Mouse (Mus musculus) stomach, embryonic 15.5 days (tissue): ENCODE data around the gene Fam19a1. TPM values are rescaled to one million over a fixed set of nuclear protein-coding genes. Genes with fewer than 3 reads are reported as not detected.

Experiments
- ATAC-seq: fragments of 200-750 bp; cut with Nextera tagmentation; 2 replicates; pipeline ENCODE4 v1.8.0; 2017; ENCODE audit warnings: low read depth, moderate number of reproducible peaks, moderate TSS enrichment; ENCODE audit not compliant: insufficient read depth, low FRiP score
- H3K27ac ChIP-seq: fragments of 300-500 bp; sonication (generic); 2 replicates; pipeline ENCODE4 v1.5.1; 2015; ENCODE audit warnings: mild to moderate bottlenecking, inconsistent platforms
- H3K27me3 ChIP-seq: fragments of 300-500 bp; sonication (generic); replicated peaks from 2 replicates; pipeline ENCODE4 v1.6.1; 2015; ENCODE audit warnings: inconsistent platforms
- H3K36me3 ChIP-seq: fragments of 300-500 bp; sonication (generic); 2 replicates; pipeline ENCODE4 v1.6.1; 2015; ENCODE audit warnings: inconsistent platforms
- H3K4me1 ChIP-seq: fragments of 300-500 bp; sonication (generic); 2 replicates; pipeline ENCODE4 v1.6.1; 2015; ENCODE audit warnings: inconsistent platforms
- H3K4me2 ChIP-seq: fragments of 300-500 bp; sonication (generic); 2 replicates; pipeline ENCODE4 v1.6.1; 2015; ENCODE audit warnings: mild to moderate bottlenecking, inconsistent platforms
- H3K4me3 ChIP-seq: fragments of 300-500 bp; sonication (generic); replicated peaks from 2 replicates; pipeline ENCODE4 v1.5.1; 2015; ENCODE audit warnings: inconsistent platforms
- H3K9ac ChIP-seq: fragments of 300-500 bp; sonication (generic); 2 replicates; pipeline ENCODE4 v1.6.1; 2015; ENCODE audit warnings: inconsistent platforms
- H3K9me3 ChIP-seq: fragments of 300-500 bp; sonication (generic); 2 replicates; pipeline ENCODE4 v1.6.1; 2016; ENCODE audit warnings: inconsistent platforms
- WGBS: fragments of 180-500 bp; shearing (Covaris S2); methylation state at CpG from one replicate; pipeline ENCODE4 v1.1.7; 2015; 5-methylcytosine and 5-hydroxymethylcytosine counted together
- polyA plus RNA-seq: library from polyadenylated mRNA; unstranded; fragments of >200 nt; fragmentation: Nextera tagmentation; extraction: Ambion mirVana; gene quantifications from 2 replicates; pipeline ENCODE4 v1.2.1, GENCODE M21; 2015

The Fam19a1 gene
- polyA plus RNA-seq, 1 experiment from 2014 or later: 7.5 TPM

- no peak for ATAC-seq
Measured at GRCm38 (mm10) chr6:96376773-96377172, 263.8 kb downstream of the Fam19a1 start.

GRCm38 (mm10) chr6:96379229-96379628 lies 266.3 kb downstream of the Fam19a1 start:
- 68% methylated on average over 4 of the region's 4 CpGs for WGBS
- no peak for ATAC-seq
- Histone ChIP-seq H3K36me3 (no peaks in the 10 kb centered on the region), H3K27ac (no peak overlapping the region), H3K4me1 (no peaks in the 10 kb centered on the region), H3K9ac (no peak overlapping the region), H3K9me3 (no peaks in the 10 kb centered on the region), H3K4me2 (no peak overlapping the region), H3K27me3 (no peaks in the 10 kb centered on the region), H3K4me3 (no peak overlapping the region)

More at GRCm38 (mm10) chr6:96376773-96377172, 263.8 kb downstream of the Fam19a1 start:
- Histone ChIP-seq H3K9ac (no peak overlapping the region), H3K4me1 (no peaks in the 10 kb centered on the region), H3K4me2 (no peak overlapping the region), H3K27ac (no peak overlapping the region), H3K9me3 (no peaks in the 10 kb centered on the region), H3K27me3 (no peaks in the 10 kb centered on the region), H3K4me3 (no peak overlapping the region), H3K36me3 (no peaks in the 10 kb centered on the region)
- WGBS: 74% methylated on average over 3 of the region's 3 CpGs

- Histone ChIP-seq H3K4me2 (no peak overlapping the region), H3K4me3 (no peak overlapping the region), H3K9ac (no peak overlapping the region), H3K27ac (no peak overlapping the region), H3K4me1 (no peaks in the 10 kb centered on the region), H3K36me3 (no peaks in the 10 kb centered on the region), H3K27me3 (no peaks in the 10 kb centered on the region), H3K9me3 (no peaks in the 10 kb centered on the region)
- ATAC-seq: no peak
- 70% methylated on average over 1 of the region's 1 CpGs for WGBS
Measured at GRCm38 (mm10) chr6:96384441-96384840, 271.5 kb downstream of the Fam19a1 start.

GRCm38 (mm10) chr6:96418866-96419265 lies 305.9 kb downstream of the Fam19a1 start:
- no peaks in the 10 kb centered on the region for H3K36me3 ChIP-seq

GRCm38 (mm10) chr6:96419704-96420382 lies 306.9 kb downstream of the Fam19a1 start:
- Histone ChIP-seq H3K27me3 (no peaks in the 10 kb centered on the region), H3K4me2 (no peak overlapping the region), H3K4me1 (no peaks in the 10 kb centered on the region), H3K27ac (no peak overlapping the region), H3K36me3 (no peaks in the 10 kb centered on the region), H3K4me3 (no peak overlapping the region), H3K9ac (no peak overlapping the region), H3K9me3 (no peaks in the 10 kb centered on the region)
- 84% methylated on average over 5 of the region's 5 CpGs for WGBS
- no peak for ATAC-seq

More at GRCm38 (mm10) chr6:96418866-96419265, 305.9 kb downstream of the Fam19a1 start:
- no peaks in the 10 kb centered on the region for H3K27me3 ChIP-seq
- no peaks in the 10 kb centered on the region for H3K4me1 ChIP-seq
- no peaks in the 10 kb centered on the region for H3K9me3 ChIP-seq
- 73% methylated on average over 4 of the region's 4 CpGs for WGBS
- no peak overlapping the region for H3K27ac ChIP-seq
- no peak overlapping the region for H3K4me3 ChIP-seq
- no peak overlapping the region for H3K9ac ChIP-seq
- H3K4me2 ChIP-seq: no peak overlapping the region
- no peak for ATAC-seq

GRCm38 (mm10) chr6:96420515-96420914 lies 307.6 kb downstream of the Fam19a1 start:
- 39% methylated on average over 2 of the region's 2 CpGs for WGBS

GRCm38 (mm10) chr6:96429390-96429789 lies 316.4 kb downstream of the Fam19a1 start:
- Histone ChIP-seq H3K4me3 (no peak overlapping the region), H3K36me3 (no peaks in the 10 kb centered on the region)
- 51% methylated on average over 6 of the region's 6 CpGs for WGBS

More at GRCm38 (mm10) chr6:96420515-96420914, 307.6 kb downstream of the Fam19a1 start:
- Histone ChIP-seq H3K4me3 (no peak overlapping the region), H3K4me2 (no peak overlapping the region), H3K36me3 (no peaks in the 10 kb centered on the region), H3K27ac (no peak overlapping the region), H3K9me3 (no peaks in the 10 kb centered on the region), H3K4me1 (no peaks in the 10 kb centered on the region), H3K9ac (no peak overlapping the region), H3K27me3 (no peaks in the 10 kb centered on the region)
- ATAC-seq: no peak

GRCm38 (mm10) chr6:96432397-96432796 lies 319.4 kb downstream of the Fam19a1 start:
- WGBS: 61% methylated on average over 3 of the region's 3 CpGs
- no peaks in the 10 kb centered on the region for H3K27me3 ChIP-seq
- no peaks in the 10 kb centered on the region for H3K9me3 ChIP-seq
- no peak overlapping the region for H3K4me2 ChIP-seq
- no peak overlapping the region for H3K27ac ChIP-seq
- ATAC-seq: no peak
- H3K36me3 ChIP-seq: no peaks in the 10 kb centered on the region
- no peaks in the 10 kb centered on the region for H3K4me1 ChIP-seq
- no peak overlapping the region for H3K9ac ChIP-seq
- H3K4me3 ChIP-seq: no peak overlapping the region

More at GRCm38 (mm10) chr6:96429390-96429789, 316.4 kb downstream of the Fam19a1 start:
- Histone ChIP-seq H3K27me3 (no peaks in the 10 kb centered on the region), H3K9ac (no peak overlapping the region), H3K4me2 (no peak overlapping the region), H3K4me1 (no peaks in the 10 kb centered on the region), H3K9me3 (no peaks in the 10 kb centered on the region), H3K27ac (no peak overlapping the region)
- no peak for ATAC-seq

GRCm38 (mm10) chr6:96433896-96434295 lies 320.9 kb downstream of the Fam19a1 start:
- Histone ChIP-seq H3K4me1 (no peaks in the 10 kb centered on the region), H3K4me2 (no peak overlapping the region), H3K27ac (no peak overlapping the region), H3K9ac (no peak overlapping the region), H3K36me3 (no peaks in the 10 kb centered on the region), H3K4me3 (no peak overlapping the region), H3K27me3 (no peaks in the 10 kb centered on the region), H3K9me3 (no peaks in the 10 kb centered on the region)
- 79% methylated on average over 1 of the region's 1 CpGs for WGBS
- no peak for ATAC-seq

GRCm38 (mm10) chr6:96435545-96435944 lies 322.6 kb downstream of the Fam19a1 start:
- WGBS: 64% methylated on average over 2 of the region's 2 CpGs
- H3K36me3 ChIP-seq: no peaks in the 10 kb centered on the region
- H3K9me3 ChIP-seq: no peaks in the 10 kb centered on the region
- no peak overlapping the region for H3K4me3 ChIP-seq
- H3K4me2 ChIP-seq: no peak overlapping the region
- H3K27me3 ChIP-seq: no peaks in the 10 kb centered on the region
- H3K4me1 ChIP-seq: no peaks in the 10 kb centered on the region
- no peak overlapping the region for H3K9ac ChIP-seq
- H3K27ac ChIP-seq: no peak overlapping the region
- no peak for ATAC-seq

- no peaks in the 10 kb centered on the region for H3K9me3 ChIP-seq
- 52% methylated on average over 3 of the region's 3 CpGs for WGBS
- no peak overlapping the region for H3K4me2 ChIP-seq
- no peak overlapping the region for H3K4me3 ChIP-seq
- H3K4me1 ChIP-seq: no peaks in the 10 kb centered on the region
- H3K27ac ChIP-seq: no peak overlapping the region
- no peak overlapping the region for H3K9ac ChIP-seq
- no peak for ATAC-seq
- no peaks in the 10 kb centered on the region for H3K27me3 ChIP-seq
- no peaks in the 10 kb centered on the region for H3K36me3 ChIP-seq
Measured at GRCm38 (mm10) chr6:96437814-96438213, 324.9 kb downstream of the Fam19a1 start.

- 60% methylated on average over 2 of the region's 2 CpGs for WGBS
- no peak for ATAC-seq
- H3K9ac ChIP-seq: no peak overlapping the region
Measured at GRCm38 (mm10) chr6:96439419-96439818, 326.5 kb downstream of the Fam19a1 start.

More at GRCm38 (mm10) chr6:96439419-96439818, 326.5 kb downstream of the Fam19a1 start:
- Histone ChIP-seq H3K4me1 (no peaks in the 10 kb centered on the region), H3K9me3 (no peaks in the 10 kb centered on the region), H3K4me3 (no peak overlapping the region), H3K4me2 (no peak overlapping the region), H3K36me3 (no peaks in the 10 kb centered on the region), H3K27me3 (no peaks in the 10 kb centered on the region), H3K27ac (no peak overlapping the region)
